Mouse (Mus musculus) naive thymus-derived CD4-positive, alpha-beta T cell, adult 2 months (primary cell): ENCODE data around the gene Bicdl2.

Experiments
- DNase-seq: peaks from one replicate; pipeline ENCODE4 v3.0.0-alpha.2; 2011; ENCODE audit warnings: low read depth

The Bicdl2 gene

GRCm38 (mm10) chr17:23674271-23674952 lies 14.1 kb downstream of the Bicdl2 start:
- DNase-seq, result no peak

- DNase-seq, result no peak
Observed at GRCm38 (mm10) chr17:23675127-23675526, 14.8 kb downstream of the Bicdl2 start.

DNA sequence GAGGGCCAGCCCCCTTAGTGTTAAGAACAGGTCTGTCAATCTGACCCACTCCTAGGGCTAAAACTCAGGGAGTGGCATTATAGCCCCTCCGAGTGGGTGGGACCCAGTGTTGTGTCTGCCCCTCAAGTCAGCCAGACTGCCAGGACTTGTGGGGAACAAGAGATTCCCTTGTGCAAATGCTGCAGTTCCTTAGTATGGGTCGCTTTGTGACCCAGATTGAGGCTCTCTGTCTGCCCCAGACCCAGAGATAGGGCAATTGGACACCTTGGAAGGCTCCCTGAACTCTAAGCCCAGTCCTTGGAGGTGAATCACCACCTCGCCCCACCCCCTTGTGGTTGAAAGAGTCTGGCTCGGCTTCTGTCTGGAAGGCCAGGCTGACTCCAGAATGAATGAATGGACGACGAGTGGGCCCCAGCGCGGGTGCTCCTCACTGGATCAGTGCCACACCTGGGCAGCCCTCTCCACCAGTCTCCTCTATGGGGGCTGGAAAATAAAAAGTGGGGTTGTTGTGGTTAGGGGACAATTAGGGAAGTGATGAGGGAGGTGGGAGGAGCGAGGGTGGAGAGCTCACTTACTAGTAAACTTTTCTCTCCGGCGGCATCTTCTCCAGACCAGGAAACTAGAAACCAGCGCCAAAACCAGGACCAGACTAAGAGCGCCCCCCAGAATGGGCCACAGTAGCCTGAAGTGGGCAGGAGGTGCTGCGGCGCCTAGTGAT lies 15.4 kb downstream of the Bicdl2 start:
- peak; percentile 48 for DNase-seq

GRCm38 (mm10) chr17:23676473-23677031 lies 16.2 kb downstream of the Bicdl2 start:
- peak; percentile 58 for DNase-seq

GRCm38 (mm10) chr17:23677236-23677679 lies 17.0 kb downstream of the Bicdl2 start, which contains the start of gene Tnfrsf12a:
Gene Tnfrsf12a, minus strand, starts transcription at chr17:23677468.
- DNase-seq, result peak; percentile 94

DNA sequence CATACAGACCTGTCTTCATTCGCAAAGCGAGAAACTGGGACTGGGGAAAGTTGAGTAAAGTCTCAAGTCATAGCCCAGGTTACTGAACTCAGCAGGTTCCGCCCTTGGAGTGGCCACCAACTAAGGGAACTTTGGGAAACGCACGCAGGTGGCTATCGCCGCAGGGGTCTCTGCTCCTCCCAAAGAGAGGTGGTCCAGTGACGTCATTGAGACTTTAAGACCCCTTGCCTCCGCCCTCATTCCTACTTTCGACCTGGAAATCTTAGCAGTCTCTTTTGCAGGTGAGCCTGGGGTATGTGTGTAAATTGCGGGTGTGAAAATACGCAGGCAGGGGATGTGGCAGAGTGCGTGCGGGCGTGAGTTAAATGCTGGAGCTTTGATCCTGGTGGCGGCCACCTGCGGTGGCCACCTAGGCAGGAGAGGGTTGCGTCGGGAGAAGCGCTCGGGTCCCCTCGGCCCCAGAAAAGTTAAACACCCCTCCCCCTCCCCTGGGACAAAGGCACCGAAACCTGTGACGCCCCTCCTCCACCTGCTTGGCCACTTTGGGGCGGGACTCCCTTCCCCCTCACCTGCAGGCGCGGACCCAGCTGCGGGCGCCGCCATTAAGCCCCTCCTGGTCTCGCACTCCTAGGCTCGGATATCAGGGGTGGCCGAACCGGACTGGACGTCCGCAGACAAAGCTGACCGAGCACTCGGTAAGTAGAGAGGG lies 19.0 kb downstream of the Bicdl2 start, which contains the start of gene Cldn6:
Cldn6 (plus strand) TSS at position 123 of the 709 bp plus-strand sequence.
- no peak for DNase-seq

GRCm38 (mm10) chr17:23680336-23680735 lies 20.0 kb downstream of the Bicdl2 start:
- DNase-seq, result no peak

DNA sequence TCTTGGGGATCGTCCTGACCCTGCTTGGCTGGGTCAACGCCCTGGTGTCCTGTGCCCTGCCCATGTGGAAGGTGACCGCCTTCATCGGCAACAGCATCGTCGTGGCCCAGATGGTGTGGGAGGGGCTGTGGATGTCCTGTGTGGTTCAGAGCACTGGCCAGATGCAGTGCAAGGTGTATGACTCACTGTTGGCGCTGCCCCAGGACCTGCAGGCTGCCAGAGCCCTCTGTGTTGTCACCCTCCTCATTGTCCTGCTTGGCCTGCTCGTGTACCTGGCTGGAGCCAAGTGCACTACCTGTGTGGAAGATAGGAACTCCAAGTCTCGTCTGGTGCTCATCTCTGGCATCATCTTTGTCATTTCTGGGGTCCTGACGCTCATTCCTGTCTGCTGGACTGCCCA lies 20.8 kb downstream of the Bicdl2 start:
- no peak for DNase-seq

- DNase-seq, result no peak
Observed at GRCm38 (mm10) chr17:23682092-23682491, 21.8 kb downstream of the Bicdl2 start.

DNA sequence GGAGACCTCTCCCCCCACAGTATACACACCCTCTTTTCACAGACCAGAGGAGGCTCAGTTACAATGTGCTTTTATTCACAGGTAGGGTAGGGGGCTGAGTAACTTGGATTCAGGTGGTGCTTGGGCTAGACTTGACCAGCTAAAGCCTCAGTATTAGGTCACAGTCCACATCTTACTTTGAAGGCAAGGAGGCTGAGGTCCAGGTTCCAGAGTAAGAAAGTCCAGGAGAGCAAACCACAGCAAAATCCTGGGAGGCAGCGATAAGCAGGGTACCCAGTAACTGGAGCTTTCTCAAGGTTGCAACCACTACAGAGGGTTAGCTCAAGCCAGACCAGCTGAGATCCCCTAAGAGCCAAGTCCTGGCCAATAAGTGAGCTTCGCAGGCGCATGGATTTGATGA lies 22.2 kb downstream of the Bicdl2 start:
- no peak for DNase-seq

- no peak for DNase-seq
Observed at GRCm38 (mm10) chr17:23683226-23683625, 22.9 kb downstream of the Bicdl2 start.

DNA sequence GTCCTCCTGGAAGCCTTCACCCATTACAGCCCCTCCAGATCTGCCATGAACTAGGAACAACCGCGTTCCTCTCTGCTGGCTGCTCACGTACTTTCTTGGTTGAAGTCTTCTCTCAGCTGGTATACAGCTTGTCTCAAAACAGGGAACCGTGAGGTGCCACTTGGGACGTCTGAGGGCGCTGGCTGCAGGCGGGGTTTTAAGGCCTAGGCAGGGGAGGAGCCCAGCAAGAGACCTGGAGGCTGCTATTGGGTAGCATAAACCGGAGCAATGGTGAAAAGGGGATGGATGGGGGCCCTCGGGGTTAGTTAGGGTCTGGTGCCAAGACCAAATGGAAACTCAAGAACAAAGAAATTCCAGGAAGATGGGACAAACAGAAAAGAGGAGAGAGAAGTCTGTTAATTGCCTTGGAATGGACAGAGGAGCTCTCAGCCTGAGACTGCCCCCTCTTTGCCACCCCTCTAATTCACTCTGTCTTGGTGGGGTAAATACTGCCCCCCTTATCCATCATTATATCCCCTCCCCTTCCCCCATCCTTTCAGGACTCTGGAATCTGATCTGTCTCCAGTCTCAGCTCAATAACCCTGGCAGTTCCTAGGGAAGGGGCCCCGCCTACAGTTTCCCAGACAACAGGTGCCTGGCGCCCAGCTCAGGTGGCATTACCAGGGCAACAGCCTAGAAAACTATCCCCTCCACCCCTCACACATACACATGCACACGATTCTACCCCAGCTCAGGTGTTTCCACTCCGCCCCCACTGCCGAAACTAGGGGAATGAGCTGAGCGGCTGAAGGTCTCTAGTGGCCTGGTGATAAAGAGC lies 23.8 kb downstream of the Bicdl2 start, which contains the start of gene Cldn9:
Cldn9 (minus strand) TSS at position 171 of the 817 bp plus-strand sequence.
- DNase-seq, result no peak

DNA sequence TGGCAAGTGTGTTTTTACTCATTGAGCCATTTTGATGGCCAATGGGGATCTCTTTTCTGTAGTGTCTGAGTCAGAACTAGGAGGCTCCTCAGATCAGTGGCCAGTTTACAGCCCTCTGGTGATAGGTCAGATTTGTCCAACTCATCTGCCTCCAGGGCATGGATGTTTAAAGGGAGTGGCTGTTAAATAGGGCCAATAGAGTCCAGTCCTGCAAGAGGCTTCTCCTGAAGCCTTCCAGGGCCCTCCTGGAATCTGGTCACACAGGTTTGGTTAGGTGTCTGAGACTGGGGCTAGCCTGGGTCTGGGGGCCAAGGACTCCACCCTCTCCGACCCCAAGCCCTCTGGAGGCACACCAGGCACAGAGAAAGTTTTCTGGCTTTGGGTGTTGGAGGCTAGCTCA lies 34.2 kb downstream of the Bicdl2 start:
- no peak for DNase-seq

DNA sequence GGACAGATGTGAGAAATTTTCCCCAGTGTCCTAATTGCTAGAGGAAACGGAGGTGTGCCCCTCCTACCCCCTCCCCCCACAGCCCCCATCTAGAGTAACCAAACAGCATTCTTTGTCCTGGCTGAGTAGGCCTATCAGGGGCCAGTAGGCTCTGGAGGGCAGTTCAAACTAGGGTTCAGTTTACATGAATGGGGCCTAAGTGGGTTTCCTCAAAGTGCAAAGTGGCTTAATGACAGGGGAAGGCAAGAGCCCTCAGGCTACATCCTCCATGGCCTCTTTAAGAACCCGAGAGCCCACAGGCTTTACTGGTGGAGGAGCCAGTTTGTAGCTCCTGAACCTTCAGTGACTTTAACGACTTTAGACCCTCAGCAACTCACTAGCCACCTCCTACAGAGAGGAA lies 35.5 kb downstream of the Bicdl2 start:
- DNase-seq, result no peak

DNA sequence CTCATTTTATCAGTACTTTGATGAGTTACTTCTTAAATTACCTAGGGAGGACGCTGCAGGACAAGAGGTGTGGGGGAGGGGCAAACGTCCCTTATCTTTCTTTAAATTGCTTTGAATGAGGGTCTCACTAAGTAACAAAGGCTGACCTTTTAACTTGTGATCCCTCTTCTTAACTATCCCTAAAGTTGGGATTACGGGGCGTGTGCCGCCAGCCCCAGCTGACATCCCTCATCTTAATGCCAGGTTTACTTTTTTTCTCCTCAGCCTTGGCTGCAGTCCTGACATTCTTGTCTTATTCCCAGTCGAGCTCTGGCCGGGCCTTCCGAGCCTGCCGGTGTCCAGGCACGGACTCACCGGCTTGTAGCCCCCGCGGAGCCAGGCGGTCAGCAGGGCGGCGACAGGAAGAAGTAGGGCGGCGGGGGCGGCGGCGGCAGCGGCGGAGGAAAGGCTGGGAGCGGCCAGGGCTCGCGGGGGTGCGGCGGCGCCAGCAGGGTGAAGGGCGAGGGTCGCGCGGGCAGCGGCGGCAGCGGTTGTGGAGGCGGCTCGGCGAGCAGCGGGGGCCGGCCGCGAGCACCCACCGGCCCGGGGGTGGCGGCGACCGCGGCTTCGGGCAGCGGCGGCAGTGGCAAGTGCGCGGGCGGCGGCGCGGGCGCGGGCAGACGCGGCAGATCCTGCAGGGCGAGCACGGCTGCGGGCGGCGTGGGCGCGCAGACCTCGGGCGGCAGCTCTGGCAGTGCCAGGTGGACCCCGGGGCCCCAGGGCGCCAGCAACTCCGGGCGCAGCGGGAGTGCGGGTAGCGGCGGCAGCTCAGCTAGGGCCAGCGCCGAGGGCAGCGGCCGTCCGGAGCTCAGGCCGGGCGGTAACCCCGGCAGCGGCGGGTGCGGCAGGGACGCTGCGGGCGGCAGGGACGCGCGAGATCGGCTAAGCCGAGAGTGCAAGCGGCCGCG lies 39.1 kb downstream of the Bicdl2 start:
- peak; percentile 23 for DNase-seq

GRCm38 (mm10) chr17:23700079-23700478 lies 39.8 kb downstream of the Bicdl2 start:
- peak; percentile 75 for DNase-seq

DNA sequence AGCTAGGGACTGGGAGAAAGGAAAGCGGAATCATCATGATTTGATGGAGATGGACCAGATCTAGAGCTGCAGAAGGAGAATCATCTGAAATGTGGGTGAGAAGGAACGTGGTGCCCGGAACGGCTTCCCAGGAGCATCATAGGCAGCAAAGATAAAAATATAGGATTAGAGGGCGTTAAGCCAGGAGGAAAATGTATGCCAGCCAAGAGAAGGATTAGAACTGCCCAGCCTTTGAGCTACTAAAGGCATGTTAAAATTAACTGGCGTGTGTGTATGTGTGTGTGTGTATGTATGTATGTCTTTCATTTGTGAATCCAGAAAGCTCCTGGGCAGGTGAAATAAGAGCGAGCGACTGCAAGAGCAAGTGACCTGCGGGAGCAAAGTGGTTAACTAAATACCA lies 43.0 kb downstream of the Bicdl2 start:
- no peak for DNase-seq

- DNase-seq, result no peak
Observed at GRCm38 (mm10) chr17:23704741-23705140, 44.4 kb downstream of the Bicdl2 start.

DNA sequence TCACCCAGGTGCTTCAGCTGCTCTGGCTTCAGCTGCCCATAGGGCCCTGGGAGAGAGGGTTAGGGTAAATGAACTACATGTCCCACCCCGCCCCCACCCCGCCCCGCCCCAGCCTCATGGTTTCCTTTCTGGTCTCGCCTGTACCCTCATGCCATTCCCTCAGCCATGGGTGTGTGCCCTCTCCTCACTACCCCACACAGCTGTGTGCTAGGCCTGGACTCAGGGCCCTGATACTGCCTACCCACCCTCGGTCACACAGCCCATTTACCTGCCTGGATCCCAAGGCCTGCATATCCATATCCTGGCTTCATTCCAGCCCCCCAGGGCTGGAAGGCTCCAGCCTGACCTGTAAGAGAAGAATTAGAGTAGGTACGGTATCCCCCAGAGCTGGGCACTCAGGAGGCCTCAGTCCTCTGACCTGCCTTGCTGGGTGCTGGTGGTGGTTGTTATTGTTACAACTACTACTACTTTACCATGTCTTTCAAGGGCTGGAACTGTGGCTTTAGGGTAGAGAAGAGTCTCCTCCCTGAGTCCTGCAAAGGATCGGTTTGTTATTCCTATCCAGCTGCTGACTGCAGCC lies 45.3 kb downstream of the Bicdl2 start:
- DNase-seq, result no peak

DNA sequence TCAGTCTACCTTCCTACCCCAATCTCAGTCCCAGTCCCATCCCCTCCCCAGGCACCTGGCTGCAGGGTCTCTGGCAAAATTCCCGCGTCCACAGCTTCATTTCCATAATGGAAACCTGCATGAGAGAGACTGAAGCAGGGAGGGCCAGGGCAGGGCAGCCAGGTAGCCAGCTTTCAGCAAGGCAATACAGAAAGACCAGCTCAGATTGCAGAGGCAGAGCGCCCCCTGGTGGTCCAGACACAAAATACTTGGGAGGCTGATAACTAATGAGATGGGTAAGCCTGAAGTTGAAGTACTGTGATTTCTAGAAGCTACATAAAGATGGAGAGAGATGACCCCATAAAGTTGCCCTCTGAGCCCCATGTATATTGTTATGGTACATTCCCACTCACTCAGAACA lies 45.9 kb downstream of the Bicdl2 start:
- DNase-seq, result peak; percentile 83
